Mouse (Mus musculus): ENCODE data around the gene Dcaf7. TPM values are rescaled to one million over a fixed set of nuclear protein-coding genes. Genes with fewer than 3 reads are reported as not detected.

Dcaf7 gene
- total RNA-seq, 2 experiments from 2014 or later = 40.2 to 42.5 TPM

GRCm38 (mm10) chr11:106084911-106085561, 48.4 kb downstream of the Dcaf7 start:
- intact Hi-C loops (cut with DNase I) = loop anchor here (2.0 kb wide), 1 partner anchor 50 kb away; no protein-coding TSS in a partner anchor
- DNase-seq = peak; percentile 76 to 88

- intact Hi-C loops (cut with DNase I) = loop anchor here (5.0 kb wide), 1 partner anchor 34 kb away; no protein-coding TSS in a partner anchor
- DNase-seq = peak in 1 of 2 experiments; percentile 37
Observed at GRCm38 (mm10) chr11:106098223-106098622, 61.6 kb downstream of the Dcaf7 start.

- intact Hi-C loops (cut with DNase I) = no loop called here
- DNase-seq = no peak
Observed at GRCm38 (mm10) chr11:106102866-106103265, 66.2 kb downstream of the Dcaf7 start.

GRCm38 (mm10) chr11:106106047-106106587, 69.4 kb downstream of the Dcaf7 start:
- intact Hi-C loops (cut with DNase I) = no loop called here
- no peak for DNase-seq

Other genes with a start within 250 kb of the Dcaf7 start
- gene Cyb561, start 83.5 kb upstream of the Dcaf7 start, total RNA-seq (2021) = 10 to 100 TPM in 1 of 2 experiments, 1 to 10 TPM in 1; 9.2 to 12.1 TPM
- gene Ace, start 68.9 kb upstream of the Dcaf7 start, total RNA-seq (2021) = 10 to 100 TPM; 21.9 to 38.1 TPM
- gene Ace3, start 42.2 kb upstream of the Dcaf7 start, total RNA-seq (2021) = not detected
- gene Kcnh6, start 28.7 kb upstream of the Dcaf7 start, total RNA-seq (2021) = under 1 TPM in 1 of 2 experiments, not detected in 1; 0.16 TPM
- gene Taco1, start 29.2 kb downstream of the Dcaf7 start, total RNA-seq (2021) = 10 to 100 TPM; 63.3 to 67.3 TPM
- 10 to 100 TPM; 38.7 to 44.4 TPM for gene Map3k3, start 47.7 kb downstream of the Dcaf7 start, total RNA-seq (2021)
- gene Gm10840, start 124.0 kb downstream of the Dcaf7 start, total RNA-seq (2021) = not detected
- gene Limd2, start 124.0 kb downstream of the Dcaf7 start, total RNA-seq (2021) = 1 to 10 TPM; 4.2 to 4.8 TPM
- gene Strada, start 165.3 kb downstream of the Dcaf7 start, total RNA-seq (2021) = 1 to 10 TPM; 7.2 to 8.2 TPM
- gene Ccdc47, start 179.5 kb downstream of the Dcaf7 start, total RNA-seq (2021) = 10 to 100 TPM; 72.5 to 82.4 TPM
- 10 to 100 TPM; 26.5 to 28.7 TPM for gene Ddx42, start 180.1 kb downstream of the Dcaf7 start, total RNA-seq (2021)
- 10 to 100 TPM; 21.1 to 23.0 TPM for gene Ftsj3, start 219.2 kb downstream of the Dcaf7 start, total RNA-seq (2021)
- 100 to 1,000 TPM; 102 to 105 TPM for gene Psmc5, start 219.3 kb downstream of the Dcaf7 start, total RNA-seq (2021)
- 10 to 100 TPM; 19.1 to 19.9 TPM for gene Smarcd2, start 236.1 kb downstream of the Dcaf7 start, total RNA-seq (2021)
- gene Tcam1, start 239.8 kb downstream of the Dcaf7 start, total RNA-seq (2021) = not detected